Mouse (Mus musculus) midbrain, embryonic 14.5 days (tissue): ENCODE measurements around the gene Hoxc6. TPM values are rescaled to one million over a fixed set of nuclear protein-coding genes. Genes with fewer than 3 reads are reported as not detected.

ENCODE experiments used
- ATAC-seq: fragments of 200-750 bp; cut with Nextera tagmentation; 2 replicates; pipeline ENCODE4 v1.8.0; 2017; ENCODE audit warnings: moderate number of reproducible peaks, moderate library complexity; ENCODE audit not compliant: low FRiP score, low TSS enrichment
- DNase-seq: peaks from one replicate; pipeline ENCODE4 v3.0.0-alpha.2; 2015
- H3K27ac ChIP-seq: fragments of 300-500 bp; sonication (generic); replicated peaks from 2 replicates; pipeline ENCODE4 v1.5.1; 2014; ENCODE audit warnings: mild to moderate bottlenecking, low read depth, low read length, moderate library complexity
- H3K27me3 ChIP-seq: fragments of 300-500 bp; sonication (generic); 2 replicates; pipeline ENCODE4 v1.6.1; 2014; ENCODE audit warnings: low read length, control low read depth, mixed read lengths; ENCODE audit not compliant: control insufficient read depth, insufficient read depth
- H3K36me3 ChIP-seq: fragments of 300-500 bp; sonication (generic); 2 replicates; pipeline ENCODE4 v1.6.1; 2014; ENCODE audit warnings: low read length, control low read depth; ENCODE audit not compliant: control insufficient read depth, insufficient read depth
- H3K4me1 ChIP-seq: fragments of 300-500 bp; sonication (generic); 2 replicates; pipeline ENCODE4 v1.6.1; 2014; ENCODE audit warnings: mild to moderate bottlenecking, antibody characterized with exemption, low read length, control low read depth; ENCODE audit not compliant: control insufficient read depth, insufficient read depth
- H3K4me2 ChIP-seq: fragments of 300-500 bp; sonication (generic); 2 replicates; pipeline ENCODE4 v1.6.1; 2014; ENCODE audit warnings: mild to moderate bottlenecking, low read length, moderate library complexity
- H3K4me3 ChIP-seq: fragments of 300-500 bp; sonication (generic); replicated peaks from 2 replicates; pipeline ENCODE4 v1.5.1; 2014; ENCODE audit warnings: low read depth, low read length
- H3K9ac ChIP-seq: fragments of 300-500 bp; sonication (generic); replicated peaks from 2 replicates; pipeline ENCODE4 v1.6.1; 2014; ENCODE audit warnings: mild to moderate bottlenecking, low read length, moderate library complexity
- H3K9me3 ChIP-seq: fragments of 300-500 bp; sonication (generic); 2 replicates; pipeline ENCODE4 v1.6.1; 2016; ENCODE audit warnings: low read length, control low read depth, mixed read lengths; ENCODE audit not compliant: control insufficient read depth
- WGBS: fragments of 180-500 bp; shearing (Covaris S2); extraction: QIAGEN DNeasy Blood & Tissue Kit; methylation state at CpG from one replicate; pipeline ENCODE4 v1.1.7; 2014; 5-methylcytosine and 5-hydroxymethylcytosine counted together
- polyA plus RNA-seq: library from polyadenylated mRNA; unstranded; fragments of >200 nt; fragmentation: Nextera tagmentation; extraction: Ambion mirVana; gene quantifications from 2 replicates; pipeline ENCODE4 v1.2.1, GENCODE M21; 2014

Hoxc6 gene
- polyA plus RNA-seq, 1 experiment from 2014 or later: not detected

DNA sequence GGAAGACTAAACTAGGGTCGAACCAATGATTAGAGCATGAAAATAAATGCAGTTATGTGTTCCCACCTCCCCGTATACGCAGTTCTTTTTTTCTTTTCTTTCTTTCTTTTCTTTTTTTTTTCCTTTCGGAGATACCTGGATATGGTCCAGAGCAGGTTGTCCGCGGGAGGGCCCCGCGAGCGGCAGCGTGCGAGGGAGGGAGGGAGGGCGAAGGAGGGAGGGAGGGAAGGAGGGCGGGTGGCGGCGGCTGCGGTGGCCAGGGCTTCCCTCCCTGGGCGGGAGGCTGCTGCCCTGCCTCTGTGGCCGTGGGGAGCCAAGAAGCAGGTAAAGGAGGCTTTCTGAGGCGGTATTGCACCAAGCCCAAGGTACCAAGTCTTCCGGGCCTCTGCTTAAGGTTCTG, 21.9 kb upstream of the Hoxc6 start, which contains the start of gene Hoxc9:
Hoxc9 (plus strand) TSS at position 269 of the 400 bp plus-strand sequence.
- 3% methylated on average over 13 of the region's 20 CpGs for WGBS
- H3K27me3 ChIP-seq: peaks cover 99% of the 10 kb centered on the region

GRCm38 (mm10) chr15:102976631-102977422, 21.2 kb upstream of the Hoxc6 start:
- Histone ChIP-seq H3K4me3 (no peak overlapping the region), H3K27ac (no peak overlapping the region), H3K27me3 (peaks cover 99% of the 10 kb centered on the region), H3K4me1 (0 out of 2 replicates have a peak, but pooled peaks cover 1% of the 10 kb centered on the region), H3K4me2 (no peak overlapping the region), H3K36me3 (no peaks in the 10 kb centered on the region), H3K9ac (no peak overlapping the region), H3K9me3 (no peaks in the 10 kb centered on the region)
- DNase-seq (no peak), ATAC-seq (no peak)
- WGBS: under 1% methylated on average over 37 of the region's 37 CpGs

More for the DNA sequence above, 21.9 kb upstream of the Hoxc6 start, which contains the start of gene Hoxc9:
- Histone ChIP-seq H3K36me3 (no peaks in the 10 kb centered on the region), H3K4me2 (no peak within 1 kb of the TSS), H3K9ac (no peak within 1 kb of the TSS), H3K4me3 (no peak within 1 kb of the TSS), H3K9me3 (no peaks in the 10 kb centered on the region), H3K27ac (no peak within 1 kb of the TSS), H3K4me1 (no peaks in the 10 kb centered on the region)
- DNase-seq: no peak
- no peak for ATAC-seq

- no peak overlapping the region for H3K27ac ChIP-seq
- no peaks in the 10 kb centered on the region for H3K36me3 ChIP-seq
- ATAC-seq (no peak), DNase-seq (no peak)
- no peak overlapping the region for H3K9ac ChIP-seq
- no peak overlapping the region for H3K4me3 ChIP-seq
- H3K27me3 ChIP-seq: peaks cover 99% of the 10 kb centered on the region
- WGBS: under 1% methylated on average over 16 of the region's 16 CpGs
- H3K9me3 ChIP-seq: no peaks in the 10 kb centered on the region
- H3K4me1 ChIP-seq: 0 out of 2 replicates have a peak, but pooled peaks cover 3% of the 10 kb centered on the region
- no peak overlapping the region for H3K4me2 ChIP-seq
Measured at GRCm38 (mm10) chr15:102977423-102977974, 20.6 kb upstream of the Hoxc6 start.

- DNase-seq (no peak), ATAC-seq (no peak)
- Histone ChIP-seq H3K9me3 (no peaks in the 10 kb centered on the region), H3K27me3 (peaks cover 99% of the 10 kb centered on the region), H3K4me2 (no peak overlapping the region), H3K36me3 (no peaks in the 10 kb centered on the region), H3K9ac (no peak overlapping the region), H3K4me1 (0 out of 2 replicates have a peak, but pooled peaks cover 3% of the 10 kb centered on the region), H3K27ac (no peak overlapping the region), H3K4me3 (no peak overlapping the region)
- 2% methylated on average over 12 of the region's 13 CpGs for WGBS
Measured at GRCm38 (mm10) chr15:102978615-102979515, 19.2 kb upstream of the Hoxc6 start.

DNA sequence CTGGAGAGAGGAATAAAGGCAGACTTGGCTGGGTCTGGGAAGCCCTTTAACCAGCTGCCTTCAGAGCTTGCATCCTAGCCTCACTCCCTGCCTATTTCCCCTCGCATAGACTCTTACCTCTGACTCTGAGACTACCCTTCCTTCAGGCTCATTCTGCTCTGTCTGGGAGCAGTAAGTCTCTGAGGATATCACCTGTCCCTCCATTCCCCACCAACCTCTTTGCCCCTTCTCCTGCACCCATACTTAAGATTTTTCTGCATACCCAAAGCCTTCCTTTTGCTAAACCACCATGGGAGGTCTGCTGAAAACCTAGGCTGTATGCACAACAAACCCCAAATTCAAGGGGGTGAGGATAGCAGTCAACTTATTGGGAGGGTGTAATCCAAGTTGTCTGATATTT, 18.1 kb upstream of the Hoxc6 start:
- no peaks in the 10 kb centered on the region for H3K36me3 ChIP-seq
- H3K9me3 ChIP-seq: no peaks in the 10 kb centered on the region
- DNase-seq: no peak
- no peak overlapping the region for H3K9ac ChIP-seq
- H3K4me2 ChIP-seq: no peak overlapping the region
- H3K27me3 ChIP-seq: peaks cover 98% of the 10 kb centered on the region
- no peak overlapping the region for H3K27ac ChIP-seq
- WGBS: 0% methylated on average over 1 of the region's 1 CpGs
- ATAC-seq: no peak
- 0 out of 2 replicates have a peak, but pooled peaks cover 3% of the 10 kb centered on the region for H3K4me1 ChIP-seq
- H3K4me3 ChIP-seq: no peak overlapping the region

GRCm38 (mm10) chr15:102980352-102980751, 17.7 kb upstream of the Hoxc6 start:
- DNase-seq (no peak), ATAC-seq (no peak)
- Histone ChIP-seq H3K9ac (no peak overlapping the region), H3K4me1 (0 out of 2 replicates have a peak, but pooled peaks cover 3% of the 10 kb centered on the region), H3K9me3 (no peaks in the 10 kb centered on the region), H3K4me2 (no peak overlapping the region), H3K36me3 (no peaks in the 10 kb centered on the region), H3K27ac (no peak overlapping the region), H3K27me3 (peaks cover 98% of the 10 kb centered on the region), H3K4me3 (no peak overlapping the region)
- 2% methylated on average over 11 of the region's 11 CpGs for WGBS

GRCm38 (mm10) chr15:102980912-102981311, 17.1 kb upstream of the Hoxc6 start:
- Histone ChIP-seq H3K27ac (no peak overlapping the region), H3K36me3 (no peaks in the 10 kb centered on the region), H3K27me3 (peaks cover 98% of the 10 kb centered on the region), H3K4me3 (0 out of 2 replicates have a peak overlapping the region, but pooled peaks have one; percentile 14), H3K9me3 (no peaks in the 10 kb centered on the region), H3K4me1 (0 out of 2 replicates have a peak, but pooled peaks cover 3% of the 10 kb centered on the region), H3K4me2 (peak overlapping the region; percentile 40; the same call in 1 of the 2 replicates), H3K9ac (no peak overlapping the region)
- WGBS: under 1% methylated on average over 14 of the region's 14 CpGs
- DNase-seq: no peak
- ATAC-seq: no peak
